In genomic region chr3:95651391-95652203, GRCm38 (mm10) we compare ENCODE assay signal across 10 mouse cellular contexts. TPM values are rescaled to one million over a fixed set of nuclear protein-coding genes. Genes with fewer than 3 reads are reported as not detected.
DNase-seq lines count a peak whose midpoint lies in the region; ATAC-seq and TF ChIP-seq lines count a peak whose summit lies in the region.
"Had no signal": no experiment of that assay in that cellular context is flagged by ENCODE, and none has a peak within 500 bp of the region (broad histone marks: within the 10 kb centered on the region; RNA-seq: fewer than 3 reads in every experiment).

No protein-coding gene starts in this region.

- peaks cover 13% of the 10 kb centered on the region; the same call in 1 of the 2 replicates for H3K4me1 ChIP-seq in kidney, adult 2 months (ENCODE audit: control insufficient read depth, insufficient read depth, low read length)
- peaks cover 14% of the 10 kb centered on the region; the same call in 1 of the 2 replicates for H3K4me1 ChIP-seq in liver, embryonic 11.5 days (replicated peaks; ENCODE audit: control insufficient read depth, insufficient read depth, low read length)
- peaks cover 5% of the 10 kb centered on the region; the same call in 1 of the 2 replicates for H3K4me1 ChIP-seq in hindbrain, embryonic 12.5 days
- no peaks in the 10 kb centered on the region for H3K4me1 ChIP-seq in forebrain, embryonic 13.5 days

- no peak overlapping the region for H3K4me3 ChIP-seq in kidney, adult 2 months (ENCODE audit: insufficient read depth, low read depth, low read length)
- no peak overlapping the region for H3K4me3 ChIP-seq in liver, embryonic 11.5 days (ENCODE audit: low read depth, low read length)
- H3K4me3 ChIP-seq in hindbrain, embryonic 12.5 days: no peak overlapping the region
- no peak overlapping the region for H3K4me3 ChIP-seq in forebrain, embryonic 13.5 days
- H3K4me3 ChIP-seq: embryonic facial prominence, embryonic 13.5 days had no signal

- no peaks in the 10 kb centered on the region for H3K27me3 ChIP-seq in kidney, adult 2 months (replicated peaks; ENCODE audit: control insufficient read depth, insufficient read depth, low read length)
- H3K27me3 ChIP-seq in liver, embryonic 11.5 days (replicated peaks; ENCODE audit: control insufficient read depth, insufficient read depth, low read length): no peaks in the 10 kb centered on the region
- H3K27me3 ChIP-seq in hindbrain, embryonic 12.5 days: no peaks in the 10 kb centered on the region
- H3K27me3 ChIP-seq in forebrain, embryonic 13.5 days: no peaks in the 10 kb centered on the region
- H3K27me3 ChIP-seq: embryonic facial prominence, embryonic 13.5 days had no signal

- no peak for ATAC-seq in liver, embryonic 11.5 days (replicated peaks; ENCODE audit: low FRiP score)
- no peak for ATAC-seq in hindbrain, embryonic 12.5 days (ENCODE audit: low FRiP score)
- no peak for ATAC-seq in forebrain, embryonic 13.5 days

- TF ChIP-seq POLR2A in kidney, adult 2 months (IDR thresholded peaks at IDR 0.05; ENCODE audit: low read depth, low read length): no peak

- TF ChIP-seq CTCF in kidney, adult 2 months (conservative IDR thresholded peaks at IDR 0.05; ENCODE audit: insufficient read depth, insufficient read length, low read depth, low read length): no peak

- no peaks in the 10 kb centered on the region for H3K9me3 ChIP-seq in liver, embryonic 11.5 days (ENCODE audit: control insufficient read depth, low read length)
- no peaks in the 10 kb centered on the region for H3K9me3 ChIP-seq in hindbrain, embryonic 12.5 days (replicated peaks)
- no peaks in the 10 kb centered on the region for H3K9me3 ChIP-seq in forebrain, embryonic 13.5 days (replicated peaks)
- H3K9me3 ChIP-seq: embryonic facial prominence, embryonic 13.5 days had no signal

- no peak for DNase-seq in kidney, adult 2 months
- no peak for DNase-seq in kidney, postnatal 14 days
- DNase-seq in A20 (ENCODE audit: low read depth, low spot score) (peak; percentile 81), R1 (ENCODE audit: low read depth, low spot score) (peak; percentile 87)
- DNase-seq in liver, embryonic 11.5 days (ENCODE audit: low spot score): no peak
- no peak for DNase-seq in embryo, embryonic 9.5 days (ENCODE audit: extremely low spot score)
- DNase-seq: right cerebral cortex, adult 18-20 months had no signal

- H3K4me2 ChIP-seq in liver, embryonic 11.5 days: no peak overlapping the region
- H3K4me2 ChIP-seq in hindbrain, embryonic 12.5 days (replicated peaks): no peak overlapping the region
- no peak overlapping the region for H3K4me2 ChIP-seq in forebrain, embryonic 13.5 days
- H3K4me2 ChIP-seq: embryonic facial prominence, embryonic 13.5 days had no signal

- peak overlapping the region; percentile 97 for H3K27ac ChIP-seq in kidney, adult 2 months (ENCODE audit: insufficient read depth, low read depth, low read length)
- H3K27ac ChIP-seq in liver, embryonic 11.5 days (ENCODE audit: low read depth, low read length): peak overlapping the region; percentile 17; the same call in 1 of the 2 replicates
- H3K27ac ChIP-seq in hindbrain, embryonic 12.5 days: no peak overlapping the region
- no peak overlapping the region for H3K27ac ChIP-seq in forebrain, embryonic 13.5 days
- H3K27ac ChIP-seq: embryonic facial prominence, embryonic 13.5 days had no signal

- no peaks in the 10 kb centered on the region for H3K36me3 ChIP-seq in kidney, adult 2 months (ENCODE audit: control insufficient read depth, insufficient read depth, low read length)
- H3K36me3 ChIP-seq in liver, embryonic 11.5 days (ENCODE audit: control insufficient read depth, insufficient read depth, low read length): no peaks in the 10 kb centered on the region
- H3K36me3 ChIP-seq in hindbrain, embryonic 12.5 days: no peaks in the 10 kb centered on the region
- H3K36me3 ChIP-seq in forebrain, embryonic 13.5 days (ENCODE audit: poor library complexity, severe bottlenecking): no peaks in the 10 kb centered on the region
- H3K36me3 ChIP-seq: embryonic facial prominence, embryonic 13.5 days had no signal

- no peak overlapping the region for H3K9ac ChIP-seq in liver, embryonic 11.5 days (ENCODE audit: low read depth, low read length)
- no peak overlapping the region for H3K9ac ChIP-seq in hindbrain, embryonic 12.5 days
- no peak overlapping the region for H3K9ac ChIP-seq in forebrain, embryonic 13.5 days
- H3K9ac ChIP-seq: embryonic facial prominence, embryonic 13.5 days had no signal

- WGBS in kidney, adult 2 months: 85% methylated on average over 16 of the region's 16 CpGs
- WGBS in liver, embryonic 11.5 days: 80% methylated on average over 16 of the region's 16 CpGs
- 91% methylated on average over 16 of the region's 16 CpGs for WGBS in hindbrain, embryonic 12.5 days
- 93% methylated on average over 16 of the region's 16 CpGs for WGBS in forebrain, embryonic 13.5 days

RNA-seq across cellular contexts. Expression of gene Mcl1, which starts 7.0 kb away (rescaled TPM):
- 31.9 and 43.0 TPM in 2 replicates for polyA plus RNA-seq in kidney, adult 2 months (2012; rRNA removed)
- 52.2 and 57.7 TPM in 2 replicates for polyA plus RNA-seq in liver, embryonic 11.5 days (2014; fragmentation: Nextera tagmentation; extraction: Ambion mirVana)
- 86.4 TPM in 2 replicates for polyA plus RNA-seq in hindbrain, embryonic 12.5 days (2016; fragmentation: Nextera tagmentation; extraction: Ambion mirVana)
- polyA plus RNA-seq in forebrain, embryonic 13.5 days (2015; fragmentation: Nextera tagmentation; extraction: Ambion mirVana): 40.3 and 44.0 TPM in 2 replicates

RNA-seq across cellular contexts. Expression of gene Ensa, which starts 26.8 kb away (rescaled TPM):
- polyA plus RNA-seq in kidney, adult 2 months (2012; rRNA removed): 9.9 and 13.2 TPM in 2 replicates
- polyA plus RNA-seq in liver, embryonic 11.5 days (2014; fragmentation: Nextera tagmentation; extraction: Ambion mirVana): 51.3 and 55.8 TPM in 2 replicates
- 91.3 and 97.5 TPM in 2 replicates for polyA plus RNA-seq in hindbrain, embryonic 12.5 days (2016; fragmentation: Nextera tagmentation; extraction: Ambion mirVana)
- 98.1 and 108 TPM in 2 replicates for polyA plus RNA-seq in forebrain, embryonic 13.5 days (2015; fragmentation: Nextera tagmentation; extraction: Ambion mirVana)

RNA-seq across cellular contexts. Expression of gene Adamtsl4, which starts 36.1 kb away (rescaled TPM):
- polyA plus RNA-seq in kidney, adult 2 months (2012; rRNA removed): 5.2 and 6.0 TPM in 2 replicates
- 0.38 and 1.2 TPM in 2 replicates for polyA plus RNA-seq in liver, embryonic 11.5 days (2014; fragmentation: Nextera tagmentation; extraction: Ambion mirVana)
- polyA plus RNA-seq in hindbrain, embryonic 12.5 days (2016; fragmentation: Nextera tagmentation; extraction: Ambion mirVana): 0.65 and 1.2 TPM in 2 replicates
- 0.53 and 0.80 TPM in 2 replicates for polyA plus RNA-seq in forebrain, embryonic 13.5 days (2015; fragmentation: Nextera tagmentation; extraction: Ambion mirVana)

Comparison
In these comparisons a context has a peak if more than half of its experiments do, and no peak if none do; other contexts are left out.
1. DNase-seq: peak in A20 (single experiment) and R1 (single experiment); none in kidney, adult 2 months (single experiment), kidney, postnatal 14 days (single experiment), liver, embryonic 11.5 days (single experiment) and embryo, embryonic 9.5 days (single experiment).
2. H3K27ac ChIP-seq: peak in kidney, adult 2 months (single experiment) and liver, embryonic 11.5 days (single experiment); none in hindbrain, embryonic 12.5 days (single experiment) and forebrain, embryonic 13.5 days (single experiment).